Mouse (Mus musculus) cerebellum, adult 2 months (tissue): ENCODE measurements at regions not wholly inside any gene's neighbourhood (a gene's known extent, or its start where the extent isn't known, plus 50 kb on each side); places are given as distances from the start of the nearest gene placed in this dataset.

ENCODE experiments used
- CTCF ChIP-seq: fragments of 200-500 bp; IDR thresholded peaks from 2 replicates; pipeline ENCODE4 v1.5.1; 2011; ENCODE audit warnings: low read depth, mild to moderate bottlenecking, control low read depth, low read length, moderate library complexity, borderline replicate concordance; ENCODE audit not compliant: insufficient read depth
- POLR2A ChIP-seq: fragments of 200-500 bp; IDR thresholded peaks from 2 replicates; pipeline ENCODE4 v1.6.1; 2011; ENCODE audit warnings: low read length, control low read depth, borderline replicate concordance; ENCODE audit not compliant: insufficient read depth

GRCm38 (mm10) chr10:24490432-24490831, 104.8 kb upstream of the Ccn2 start:
- no peak for TF ChIP-seq CTCF
- TF ChIP-seq POLR2A, result no peak
